Mouse (Mus musculus) kidney, adult 2 months (tissue): ENCODE data around the gene Wdr41.

Source experiments
- CTCF ChIP-seq: fragments of 200-500 bp; conservative IDR thresholded peaks from 2 replicates; pipeline ENCODE4 v1.5.1; 2011; ENCODE audit warnings: low read depth, mild to moderate bottlenecking, control low read depth, low read length, moderate library complexity, mixed read lengths; ENCODE audit not compliant: insufficient read depth, insufficient read length
- POLR2A ChIP-seq: fragments of 200-500 bp; IDR thresholded peaks from one replicate; pipeline ENCODE4 v1.6.1; 2011; ENCODE audit warnings: low read depth, low read length, control low read depth

DNA sequence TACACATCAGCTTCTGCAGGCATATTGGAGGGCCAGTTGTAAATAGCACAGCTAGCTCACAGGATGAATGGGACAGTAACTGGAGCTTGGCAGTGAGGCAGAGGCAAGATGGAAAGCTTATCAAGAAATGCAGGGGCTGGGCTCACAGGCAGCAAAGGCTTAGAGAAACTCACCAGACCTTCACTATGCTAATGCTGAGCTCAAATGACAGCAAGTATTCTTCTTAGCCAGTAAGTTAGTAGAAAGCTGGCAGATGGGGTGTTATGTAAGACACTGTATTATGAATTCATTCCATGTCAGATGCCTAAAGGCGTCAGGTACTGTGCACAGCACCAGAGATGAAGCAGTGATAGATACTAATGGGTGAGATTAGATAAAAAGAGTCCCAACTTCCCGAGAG, 58.6 kb downstream of the Wdr41 start:
- TF ChIP-seq CTCF = no peak
- no peak for TF ChIP-seq POLR2A
